Mouse (Mus musculus) embryonic facial prominence, embryonic 14.5 days (tissue): ENCODE data around the gene Dock9. TPM values are rescaled to one million over a fixed set of nuclear protein-coding genes. Genes with fewer than 3 reads are reported as not detected.
A peak's percentile ranks its signal among the peaks of the same experiment; 100 is the strongest.

ENCODE experiments used
- ATAC-seq: fragments of 200-750 bp; cut with Nextera tagmentation; 2 replicates; pipeline ENCODE4 v1.8.0; 2017; ENCODE audit warnings: low read depth, moderate number of reproducible peaks, moderate TSS enrichment
- DNase-seq: peaks from one replicate; pipeline ENCODE4 v3.0.0-alpha.2; 2015; ENCODE audit warnings: low spot score
- H3K27ac ChIP-seq: fragments of 300-500 bp; sonication (generic); replicated peaks from 2 replicates; pipeline ENCODE4 v1.5.1; 2014; ENCODE audit warnings: low read depth, mild to moderate bottlenecking, low read length, moderate library complexity
- H3K27me3 ChIP-seq: fragments of 300-500 bp; sonication (generic); replicated peaks from 2 replicates; pipeline ENCODE4 v1.6.1; 2014; ENCODE audit warnings: low read length; ENCODE audit not compliant: control insufficient read depth, insufficient read depth
- H3K36me3 ChIP-seq: fragments of 300-500 bp; sonication (generic); 2 replicates; pipeline ENCODE4 v1.6.1; 2014; ENCODE audit warnings: low read length, mixed read lengths; ENCODE audit not compliant: control insufficient read depth, insufficient read depth
- H3K4me1 ChIP-seq: fragments of 300-500 bp; sonication (generic); 2 replicates; pipeline ENCODE4 v1.6.1; 2014; ENCODE audit warnings: antibody characterized with exemption, low read length; ENCODE audit not compliant: control insufficient read depth, insufficient read depth
- H3K4me2 ChIP-seq: fragments of 300-500 bp; sonication (generic); 2 replicates; pipeline ENCODE4 v1.6.1; 2014; ENCODE audit warnings: low read depth, mild to moderate bottlenecking, low read length, moderate library complexity, mixed read lengths
- H3K4me3 ChIP-seq: fragments of 300-500 bp; sonication (generic); 2 replicates; pipeline ENCODE4 v1.5.1; 2014; ENCODE audit warnings: low read depth, mild to moderate bottlenecking, low read length
- H3K9ac ChIP-seq: fragments of 300-500 bp; sonication (generic); 2 replicates; pipeline ENCODE4 v1.6.1; 2014; ENCODE audit warnings: low read depth, mild to moderate bottlenecking, low read length, moderate library complexity, mixed read lengths
- H3K9me3 ChIP-seq: fragments of 300-500 bp; sonication (generic); 2 replicates; pipeline ENCODE4 v1.6.1; 2016; ENCODE audit warnings: low read length; ENCODE audit not compliant: control insufficient read depth
- WGBS: fragments of 180-500 bp; shearing (Covaris S2); extraction: QIAGEN DNeasy Blood & Tissue Kit; methylation state at CpG from one replicate; pipeline ENCODE4 v1.1.7; 2014; 5-methylcytosine and 5-hydroxymethylcytosine counted together
- polyA plus RNA-seq: library from polyadenylated mRNA; unstranded; fragments of >200 nt; fragmentation: Nextera tagmentation; extraction: Ambion mirVana; gene quantifications from 2 replicates; pipeline ENCODE4 v1.2.1, GENCODE M21; 2014

Dock9 gene
- polyA plus RNA-seq, 1 experiment from 2014 or later = 14.0 TPM

DNA sequence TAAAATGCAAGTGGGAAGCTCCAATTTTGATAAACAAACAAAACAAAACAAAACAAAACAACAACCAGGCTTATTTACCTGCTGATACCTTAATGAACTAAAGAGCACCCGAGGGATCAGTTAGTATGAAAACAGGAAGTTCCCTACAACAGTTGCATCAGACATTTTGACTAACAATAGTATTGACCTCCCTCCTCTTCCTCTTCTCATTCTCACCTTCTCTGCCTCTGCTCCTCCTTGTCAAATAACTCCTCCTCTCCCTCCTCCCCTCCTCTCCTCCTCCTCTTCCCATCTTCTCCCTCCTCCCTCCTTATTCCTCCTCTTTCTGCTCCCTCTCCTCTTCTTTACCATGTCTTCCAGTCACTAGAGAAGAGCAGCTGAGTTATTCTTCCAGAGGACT, 270.4 kb downstream of the Dock9 start:
- 80% methylated on average over 1 of the region's 1 CpGs for WGBS
- no peak overlapping the region for H3K4me2 ChIP-seq
- no peaks in the 10 kb centered on the region for H3K9me3 ChIP-seq
- DNase-seq = no peak
- no peak overlapping the region for H3K27ac ChIP-seq
- no peak overlapping the region for H3K4me3 ChIP-seq
- H3K9ac ChIP-seq = no peak overlapping the region
- H3K36me3 ChIP-seq = no peaks in the 10 kb centered on the region
- no peaks in the 10 kb centered on the region for H3K4me1 ChIP-seq
- no peak for ATAC-seq
- no peaks in the 10 kb centered on the region for H3K27me3 ChIP-seq

DNA sequence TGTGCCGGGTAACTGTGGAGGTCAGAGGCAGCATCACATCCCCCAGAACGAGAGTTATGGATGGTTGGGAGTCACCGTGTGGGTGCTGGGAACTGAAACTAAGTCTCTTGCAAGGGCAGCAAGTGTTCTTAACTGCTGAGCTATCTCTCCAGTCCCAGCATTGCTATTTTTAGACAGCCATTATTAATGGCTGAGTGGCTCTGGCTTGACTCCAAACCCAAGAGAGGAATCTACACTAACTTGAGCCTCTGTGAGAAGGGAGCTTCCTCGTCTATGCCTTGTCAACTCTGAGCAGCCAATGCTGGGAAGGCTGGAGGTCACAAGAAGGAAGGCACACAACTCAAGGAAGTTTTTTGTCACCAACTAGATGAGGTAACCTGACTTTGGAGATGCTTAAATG, 275.9 kb downstream of the Dock9 start:
- no peaks in the 10 kb centered on the region for H3K9me3 ChIP-seq
- ATAC-seq (no peak), DNase-seq (peak; percentile 30)
- no peaks in the 10 kb centered on the region for H3K27me3 ChIP-seq
- H3K9ac ChIP-seq = no peak overlapping the region
- H3K4me1 ChIP-seq = no peaks in the 10 kb centered on the region
- H3K4me2 ChIP-seq = no peak overlapping the region
- 77% methylated on average over 4 of the region's 4 CpGs for WGBS
- H3K4me3 ChIP-seq = no peak overlapping the region
- H3K36me3 ChIP-seq = no peaks in the 10 kb centered on the region
- no peak overlapping the region for H3K27ac ChIP-seq

DNA sequence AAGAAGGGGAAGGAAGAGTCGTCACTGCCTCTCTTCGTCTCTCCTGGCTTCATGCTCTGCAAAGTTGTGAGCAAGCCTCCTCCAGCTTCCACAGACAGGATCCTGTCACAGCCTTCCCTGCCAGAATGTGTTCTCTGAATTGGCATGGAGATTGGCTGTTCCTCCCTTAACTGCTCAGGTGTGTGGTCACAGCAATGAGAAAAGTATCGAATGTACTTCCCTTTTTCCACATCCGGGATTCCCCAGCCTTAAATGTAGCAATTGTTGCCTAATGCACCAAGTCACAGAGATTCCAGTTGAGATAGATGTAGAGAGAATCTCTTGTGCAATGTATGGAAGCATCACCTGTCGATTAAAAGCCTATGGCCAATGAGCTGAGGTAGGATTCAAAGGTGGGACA, 280.8 kb downstream of the Dock9 start:
- no peak overlapping the region for H3K4me2 ChIP-seq

DNA sequence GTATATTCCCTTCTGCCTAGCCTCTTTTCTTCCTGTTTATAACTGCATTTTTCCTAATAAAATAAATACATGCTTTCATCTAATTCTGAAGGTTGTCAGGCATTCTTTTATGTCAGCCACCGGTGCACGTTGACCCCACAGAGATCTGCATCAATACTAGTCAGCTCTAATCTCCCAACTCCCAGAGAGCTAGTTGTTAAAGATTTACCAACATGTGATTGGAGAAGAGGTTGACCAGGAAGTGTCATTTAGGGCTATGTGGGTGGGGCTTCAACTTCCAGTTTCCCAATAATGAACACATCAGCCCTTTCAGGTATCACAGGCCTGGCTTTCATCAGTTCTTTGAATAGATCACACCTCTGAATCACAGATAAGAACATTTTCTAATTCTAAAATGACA, 288.7 kb downstream of the Dock9 start:
- no peak overlapping the region for H3K27ac ChIP-seq
- no peak for ATAC-seq
- H3K36me3 ChIP-seq = no peaks in the 10 kb centered on the region
- H3K9me3 ChIP-seq = no peaks in the 10 kb centered on the region
- H3K9ac ChIP-seq = no peak overlapping the region
- H3K27me3 ChIP-seq = peaks cover 33% of the 10 kb centered on the region
- no peaks in the 10 kb centered on the region for H3K4me1 ChIP-seq
- H3K4me3 ChIP-seq = no peak overlapping the region
- WGBS = 69% methylated on average over 2 of the region's 2 CpGs
- DNase-seq = no peak
- H3K4me2 ChIP-seq = no peak overlapping the region

More for the DNA sequence above, 280.8 kb downstream of the Dock9 start:
- Histone ChIP-seq H3K4me3 (no peak overlapping the region), H3K36me3 (no peaks in the 10 kb centered on the region), H3K27ac (no peak overlapping the region), H3K9ac (no peak overlapping the region), H3K27me3 (no peaks in the 10 kb centered on the region), H3K9me3 (no peaks in the 10 kb centered on the region), H3K4me1 (no peaks in the 10 kb centered on the region)
- DNase-seq (no peak), ATAC-seq (no peak)
- 75% methylated on average over 5 of the region's 5 CpGs for WGBS

DNA sequence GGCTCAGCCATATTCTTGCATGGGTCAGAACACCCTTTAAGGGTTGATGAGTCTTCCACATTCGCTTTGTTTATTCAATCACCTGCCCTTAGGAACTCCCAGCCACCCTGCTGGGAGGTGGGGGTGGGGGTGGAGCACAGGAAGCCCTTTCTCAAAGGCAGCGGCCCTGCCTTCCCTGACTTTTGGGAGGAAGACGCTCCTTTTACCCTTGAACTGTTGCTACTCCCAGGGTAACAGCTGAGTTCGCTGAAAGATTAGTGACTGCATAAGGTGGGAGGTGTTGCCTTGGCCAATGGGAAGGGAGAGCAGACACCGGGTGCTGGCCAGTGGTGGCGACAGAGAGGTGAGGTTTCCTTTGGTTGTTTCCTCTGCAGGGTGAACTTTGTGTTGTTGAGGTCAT, 291.3 kb downstream of the Dock9 start:
- DNase-seq (no peak), ATAC-seq (no peak)
- Histone ChIP-seq H3K9ac (no peak overlapping the region), H3K27ac (no peak overlapping the region), H3K36me3 (no peaks in the 10 kb centered on the region), H3K9me3 (no peaks in the 10 kb centered on the region), H3K27me3 (peaks cover 39% of the 10 kb centered on the region), H3K4me3 (no peak overlapping the region), H3K4me1 (no peaks in the 10 kb centered on the region), H3K4me2 (no peak overlapping the region)
- WGBS = 18% methylated on average over 6 of the region's 6 CpGs

DNA sequence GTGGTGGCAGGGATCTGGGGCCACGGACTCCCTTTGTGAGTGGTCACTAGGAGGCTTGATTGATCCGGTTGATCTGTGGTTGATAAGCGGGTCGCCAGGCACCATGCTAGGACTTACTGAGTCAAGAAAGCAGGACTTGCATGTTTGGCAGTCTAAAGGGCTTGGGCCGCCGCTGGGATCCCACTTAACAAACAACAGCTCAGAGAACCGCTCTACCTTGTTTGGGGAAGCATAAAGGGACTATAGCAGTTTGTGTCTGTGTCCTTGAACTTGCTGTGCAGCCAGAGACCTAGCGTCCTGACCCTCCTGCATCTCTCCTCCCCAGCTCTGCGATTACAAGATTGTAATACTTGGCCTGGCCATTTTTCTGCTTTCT, 292.2 kb downstream of the Dock9 start:
- no peak overlapping the region for H3K27ac ChIP-seq

GRCm38 (mm10) chr14:121504781-121505484, 292.7 kb downstream of the Dock9 start, which contains the start of gene Slc15a1:
TSS of gene Slc15a1 (minus strand) at chr14:121505252.
- 11% methylated on average over 31 of the region's 33 CpGs for WGBS
- ATAC-seq (no peak), DNase-seq (no peak)
- peaks cover 39% of the 10 kb centered on the region for H3K27me3 ChIP-seq
- no peaks in the 10 kb centered on the region for H3K9me3 ChIP-seq
- no peaks in the 10 kb centered on the region for H3K4me1 ChIP-seq
- 0 out of 2 replicates have a peak within 1 kb of the TSS, but pooled peaks have one; percentile 4 for H3K4me3 ChIP-seq
- H3K36me3 ChIP-seq = no peaks in the 10 kb centered on the region
- H3K27ac ChIP-seq = no peak within 1 kb of the TSS
- no peak within 1 kb of the TSS for H3K9ac ChIP-seq
- H3K4me2 ChIP-seq = peak within 1 kb of the TSS; percentile 34; the same call in 1 of the 2 replicates

More for the DNA sequence above, 292.2 kb downstream of the Dock9 start:
- Histone ChIP-seq H3K4me3 (no peak overlapping the region), H3K27me3 (peaks cover 39% of the 10 kb centered on the region), H3K9me3 (no peaks in the 10 kb centered on the region), H3K36me3 (no peaks in the 10 kb centered on the region), H3K4me1 (no peaks in the 10 kb centered on the region), H3K4me2 (no peak overlapping the region), H3K9ac (no peak overlapping the region)
- ATAC-seq = no peak
- WGBS = 33% methylated on average over 9 of the region's 9 CpGs
- DNase-seq = no peak

- H3K9me3 ChIP-seq = no peaks in the 10 kb centered on the region
- WGBS = 81% methylated on average over 2 of the region's 2 CpGs
Measured at GRCm38 (mm10) chr14:121500577-121500976, 297.1 kb downstream of the Dock9 start.

DNA sequence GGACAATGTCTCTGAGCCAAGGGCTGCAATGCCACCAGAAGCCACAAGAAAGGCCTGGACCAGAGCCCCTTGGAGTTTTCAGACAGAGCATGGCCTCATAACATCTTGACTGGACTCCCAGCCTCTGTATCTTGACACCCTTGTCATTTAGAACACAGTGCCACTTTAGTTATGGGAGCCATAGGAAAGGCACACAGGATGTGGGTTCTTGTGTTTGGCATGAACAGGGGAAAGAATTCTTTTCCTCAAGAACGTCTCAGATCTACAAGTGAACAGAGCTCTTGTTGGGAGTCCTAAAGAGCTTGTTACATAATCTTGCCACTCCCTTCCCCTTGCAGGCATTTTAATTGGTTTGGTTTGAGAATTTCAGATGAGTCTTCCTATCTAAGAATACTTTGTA, 297.9 kb downstream of the Dock9 start:
- Histone ChIP-seq H3K27me3 (peaks cover 14% of the 10 kb centered on the region), H3K4me1 (no peaks in the 10 kb centered on the region), H3K4me3 (no peak overlapping the region), H3K27ac (no peak overlapping the region), H3K9me3 (no peaks in the 10 kb centered on the region), H3K36me3 (no peaks in the 10 kb centered on the region), H3K4me2 (no peak overlapping the region), H3K9ac (no peak overlapping the region)
- WGBS = 35% methylated on average over 1 of the region's 1 CpGs
- ATAC-seq = no peak
- DNase-seq = no peak

More at GRCm38 (mm10) chr14:121500577-121500976, 297.1 kb downstream of the Dock9 start:
- Histone ChIP-seq H3K4me3 (no peak overlapping the region), H3K36me3 (no peaks in the 10 kb centered on the region), H3K27ac (no peak overlapping the region), H3K9ac (no peak overlapping the region), H3K4me1 (no peaks in the 10 kb centered on the region), H3K4me2 (no peak overlapping the region), H3K27me3 (peaks cover 22% of the 10 kb centered on the region)
- ATAC-seq (no peak), DNase-seq (no peak)
